Mouse (Mus musculus) lung, adult 2 months (tissue): Measurements from ENCODE around the gene Nbeal2.

Experiments
- CTCF ChIP-seq: fragments of 200-500 bp; IDR thresholded peaks from 2 replicates; pipeline ENCODE4 v1.5.1; 2011; ENCODE audit warnings: mild to moderate bottlenecking, low read length, control low read depth; ENCODE audit not compliant: insufficient read depth
- POLR2A ChIP-seq: fragments of 200-500 bp; IDR thresholded peaks from 2 replicates; pipeline ENCODE4 v1.6.1; 2011; ENCODE audit warnings: low read depth, mild to moderate bottlenecking, control low read depth, low read length, borderline replicate concordance; ENCODE audit errors: extremely low read depth

DNA sequence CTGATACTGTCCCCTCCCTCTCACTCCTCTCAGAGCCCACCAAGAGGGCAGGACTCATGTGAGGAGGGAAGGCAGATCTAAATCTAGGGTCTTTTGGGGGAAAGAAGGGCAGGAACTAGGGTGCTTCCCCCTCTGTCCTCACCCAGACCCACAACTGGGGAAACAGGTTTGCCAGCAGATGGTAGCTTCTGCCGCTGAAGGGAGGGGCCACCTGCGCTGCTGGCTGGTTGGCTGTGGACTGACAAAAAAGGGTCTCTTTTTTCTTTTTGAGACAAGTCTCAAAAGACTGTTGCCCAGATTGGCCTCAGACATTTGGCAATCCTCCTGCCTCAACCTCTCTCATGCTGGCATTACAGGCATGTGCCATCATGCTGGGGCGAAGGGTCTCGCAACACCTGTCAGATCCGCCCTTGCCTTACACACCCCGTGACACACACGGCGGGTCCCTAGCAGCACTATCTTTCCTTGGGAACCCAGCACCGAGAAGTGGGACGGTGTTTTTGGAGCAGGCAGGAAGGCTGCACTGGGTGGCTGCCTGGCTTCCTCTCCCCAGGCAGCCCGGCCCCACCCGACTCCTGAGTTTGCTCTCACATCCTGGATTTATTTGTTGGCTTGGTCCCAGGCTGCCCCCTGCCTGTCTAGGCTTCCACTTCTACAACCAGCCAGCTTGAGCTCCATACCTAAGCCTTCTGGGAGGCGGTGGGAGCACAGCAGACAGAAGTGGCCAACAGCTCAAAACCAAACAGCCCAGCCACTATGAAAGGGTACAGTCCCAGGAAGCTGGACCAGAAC, 1.8 kb downstream of the Nbeal2 start:
- TF ChIP-seq CTCF (peak; percentile 19; the same call in 1 of the 2 replicates), POLR2A (peak; percentile 42; the same call in 1 of the 2 replicates)
